Mouse (Mus musculus) spleen, adult 2 months (tissue): ENCODE results near the gene Cep70. TPM values are rescaled to one million over a fixed set of nuclear protein-coding genes. Genes with fewer than 3 reads are reported as not detected.

ENCODE experiments used
- DNase-seq, 2 experiments: peaks; one replicate each; pipeline versions ENCODE4 v3.0.0 to v3.0.0-alpha.2; 2012 to 2021; ENCODE audit warnings: low spot score in 2 of 2, low read depth in 1 of 2
- H3K27ac ChIP-seq: fragments of 200-500 bp; 2 replicates; pipeline ENCODE4 v1.5.1; 2012; ENCODE audit warnings: low read length, inconsistent platforms; ENCODE audit not compliant: insufficient read depth
- H3K27me3 ChIP-seq: fragments of 200-500 bp; 2 replicates; pipeline ENCODE4 v1.6.1; 2012; ENCODE audit warnings: mild to moderate bottlenecking, moderate library complexity, low read length, inconsistent platforms; ENCODE audit not compliant: control insufficient read depth, insufficient read depth
- H3K36me3 ChIP-seq: fragments of 200-500 bp; 2 replicates; pipeline ENCODE4 v1.6.1; 2012; ENCODE audit warnings: mild to moderate bottlenecking, low read length, inconsistent platforms; ENCODE audit not compliant: control insufficient read depth, insufficient read depth
- H3K4me1 ChIP-seq: fragments of 200-500 bp; 2 replicates; pipeline ENCODE4 v1.6.1; 2011; ENCODE audit warnings: inconsistent platforms; ENCODE audit not compliant: control insufficient read depth, insufficient read depth, insufficient read length
- H3K4me3 ChIP-seq: fragments of 200-500 bp; 2 replicates; pipeline ENCODE4 v1.5.1; 2011; ENCODE audit warnings: mild to moderate bottlenecking, inconsistent platforms; ENCODE audit not compliant: insufficient read depth, insufficient read length; ENCODE audit errors: extremely low read depth
- CTCF ChIP-seq: fragments of 200-500 bp; IDR thresholded peaks from 2 replicates; pipeline ENCODE4 v1.5.1; 2011; ENCODE audit warnings: mild to moderate bottlenecking, inconsistent platforms; ENCODE audit not compliant: insufficient read depth, insufficient read length, insufficient replicate concordance; ENCODE audit errors: extremely low read depth
- POLR2A ChIP-seq: fragments of 200-500 bp; IDR thresholded peaks from 2 replicates; pipeline ENCODE4 v1.6.1; 2011; ENCODE audit warnings: low read depth, low read length, inconsistent platforms
- WGBS: fragments of 180-500 bp; shearing (Covaris S2); methylation state at CpG from one replicate; pipeline ENCODE4 v1.1.7; 2018; 5-methylcytosine and 5-hydroxymethylcytosine counted together
- polyA plus RNA-seq: library from polyadenylated mRNA; depleted of rRNA; stranded (reverse); fragments of >200 nt; gene quantifications from 2 replicates; pipeline ENCODE4 v1.2.3, GENCODE M21; 2012

Cep70 gene
- polyA plus RNA-seq, 1 experiment = 1.0 TPM

DNA sequence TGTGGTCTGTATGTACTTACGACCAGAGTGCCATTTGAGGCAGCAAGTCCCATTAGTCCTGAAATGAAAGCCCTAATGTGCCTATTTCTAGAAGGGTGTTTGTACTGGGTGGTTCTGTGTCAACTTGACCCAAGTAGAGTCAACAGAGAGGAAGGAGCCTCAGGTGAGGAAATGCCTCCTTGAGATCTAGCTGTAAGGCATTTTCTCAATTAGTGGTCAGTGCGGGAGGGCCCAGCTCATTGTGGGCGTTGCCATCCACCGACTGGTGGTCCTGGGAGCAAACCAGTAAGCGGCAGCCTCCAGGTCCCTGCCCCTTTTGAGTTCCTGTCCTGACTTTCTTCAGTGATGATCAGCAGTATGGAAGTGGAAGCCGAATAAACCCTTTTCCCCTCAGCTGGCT lies 63.1 kb downstream of the Cep70 start:
- DNase-seq = no peak
- 94% methylated on average over 6 of the region's 6 CpGs for WGBS
- H3K27ac ChIP-seq = no peak overlapping the region
- peaks cover 3% of the 10 kb centered on the region; the same call in 1 of the 2 replicates for H3K4me1 ChIP-seq
- no peak overlapping the region for H3K4me3 ChIP-seq
- H3K27me3 ChIP-seq = no peaks in the 10 kb centered on the region
- peaks cover 3% of the 10 kb centered on the region; the same call in 1 of the 2 replicates for H3K36me3 ChIP-seq
- TF ChIP-seq POLR2A (no peak), CTCF (no peak)

DNA sequence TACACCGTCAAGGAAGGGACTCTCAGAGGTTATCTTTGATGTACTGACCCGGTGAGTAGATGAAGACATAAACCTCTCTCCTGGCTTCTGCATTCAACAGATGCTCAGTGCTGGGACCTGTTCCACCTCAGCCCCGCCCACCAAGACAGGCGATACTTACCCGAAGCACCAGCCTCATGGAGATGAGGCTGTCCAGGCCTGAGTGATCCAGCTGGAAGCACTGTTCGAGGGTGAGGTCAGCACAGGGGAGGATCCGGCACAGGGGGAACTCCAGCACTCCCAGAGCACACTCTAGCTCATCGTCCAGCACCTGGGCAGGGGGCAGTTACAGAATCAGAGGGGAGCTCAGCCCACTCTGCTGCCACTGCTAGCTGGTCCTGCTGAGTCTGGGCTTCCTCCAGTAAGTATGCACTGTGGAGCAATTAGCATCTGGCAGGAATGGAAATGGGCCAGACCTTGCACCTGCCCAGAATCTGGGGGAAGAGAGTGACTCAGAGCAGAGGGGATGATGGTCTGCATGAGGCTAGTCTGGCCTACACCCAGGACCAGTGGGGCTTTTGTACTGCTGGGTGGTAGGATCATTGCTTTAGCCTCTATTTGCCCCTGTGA lies 76.3 kb downstream of the Cep70 start:
- Histone ChIP-seq H3K4me3 (no peak overlapping the region), H3K27me3 (no peaks in the 10 kb centered on the region), H3K4me1 (no peaks in the 10 kb centered on the region), H3K27ac (no peak overlapping the region), H3K36me3 (no peaks in the 10 kb centered on the region)
- no peak for DNase-seq
- 78% methylated on average over 8 of the region's 8 CpGs for WGBS
- no peak for TF ChIP-seq POLR2A
- TF ChIP-seq CTCF = no peak

DNA sequence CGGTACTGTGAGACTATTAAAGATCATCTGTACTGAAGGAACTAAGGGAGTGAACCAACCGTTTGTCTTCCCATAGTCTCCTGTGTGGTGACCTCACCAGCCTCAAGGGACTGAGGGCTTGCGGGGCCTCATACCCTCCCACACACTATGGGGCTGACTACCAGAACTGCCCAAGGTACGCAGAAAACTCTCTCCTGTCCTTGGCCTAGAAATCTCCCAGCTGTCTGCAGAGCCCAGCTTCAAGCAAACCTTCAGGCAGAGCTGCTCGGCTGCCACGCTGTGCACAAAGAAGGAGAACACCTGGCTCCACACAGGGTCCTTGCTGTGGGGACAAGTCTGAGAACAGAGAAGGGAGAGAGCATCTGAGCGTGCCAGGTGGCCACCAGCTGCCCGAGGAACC lies 76.8 kb downstream of the Cep70 start:
- no peaks in the 10 kb centered on the region for H3K27me3 ChIP-seq
- no peaks in the 10 kb centered on the region for H3K36me3 ChIP-seq
- H3K4me3 ChIP-seq = no peak overlapping the region
- no peak for DNase-seq
- no peak overlapping the region for H3K27ac ChIP-seq
- 82% methylated on average over 8 of the region's 8 CpGs for WGBS
- no peaks in the 10 kb centered on the region for H3K4me1 ChIP-seq
- TF ChIP-seq CTCF (no peak), POLR2A (no peak)

DNA sequence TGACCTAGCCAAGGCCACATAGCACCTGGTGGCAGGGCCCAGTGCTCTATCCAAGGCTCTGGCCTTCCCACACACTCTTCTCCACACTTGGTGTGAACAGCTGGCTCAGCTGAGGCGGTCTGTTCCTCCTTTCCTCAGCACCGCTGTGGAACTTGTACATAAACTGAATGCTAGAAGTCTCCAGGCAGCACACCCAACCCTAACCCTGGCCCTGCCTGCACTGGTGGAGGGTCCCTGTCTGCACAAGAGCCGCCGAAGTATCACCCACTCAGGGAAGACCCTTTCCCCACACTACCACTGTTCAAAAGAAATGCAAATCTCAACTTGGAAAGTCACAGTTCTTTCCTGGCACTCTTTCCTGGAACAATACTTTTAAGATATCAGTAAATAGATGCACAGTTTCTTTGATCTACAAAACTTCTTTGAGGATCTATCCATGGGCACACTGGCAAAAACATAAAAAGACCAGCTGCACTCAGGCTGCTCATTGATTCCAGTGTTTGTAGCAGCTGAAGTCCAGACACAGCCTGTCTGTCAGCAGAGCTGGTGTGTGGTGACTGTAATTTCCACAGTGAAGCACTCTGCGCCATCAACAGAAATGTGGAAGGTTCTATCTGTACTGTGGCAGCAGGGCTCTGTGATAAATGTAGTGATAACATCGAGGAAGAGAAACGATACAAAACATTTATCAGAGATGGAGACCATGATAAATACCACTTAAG lies 82.2 kb downstream of the Cep70 start:
- Histone ChIP-seq H3K36me3 (no peaks in the 10 kb centered on the region), H3K4me1 (no peaks in the 10 kb centered on the region), H3K27me3 (no peaks in the 10 kb centered on the region), H3K27ac (no peak overlapping the region), H3K4me3 (no peak overlapping the region)
- WGBS = 85% methylated on average over 7 of the region's 7 CpGs
- TF ChIP-seq POLR2A (no peak), CTCF (no peak)
- DNase-seq = no peak

DNA sequence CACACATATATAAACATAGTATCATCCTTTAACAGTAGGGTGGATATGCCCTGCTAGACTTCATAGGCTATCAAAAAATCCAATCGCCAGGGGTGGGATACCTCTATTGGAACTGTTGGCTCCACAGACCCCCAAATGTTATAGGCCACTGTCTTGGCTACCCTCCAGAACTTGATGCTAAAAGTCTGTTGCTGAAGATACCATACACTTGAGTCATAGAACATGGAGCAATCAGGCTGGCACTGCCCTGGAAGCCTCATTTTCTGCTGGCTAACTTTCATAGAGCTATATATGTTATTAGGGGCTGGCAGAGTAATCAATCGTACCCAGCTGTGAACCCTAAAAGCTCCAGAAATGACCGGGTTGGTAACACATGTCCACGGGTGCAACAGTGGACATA lies 82.8 kb downstream of the Cep70 start:
- Histone ChIP-seq H3K4me1 (no peaks in the 10 kb centered on the region), H3K4me3 (no peak overlapping the region), H3K27ac (no peak overlapping the region), H3K27me3 (no peaks in the 10 kb centered on the region), H3K36me3 (no peaks in the 10 kb centered on the region)
- TF ChIP-seq CTCF (no peak), POLR2A (no peak)
- 83% methylated on average over 4 of the region's 4 CpGs for WGBS
- DNase-seq = no peak

DNA sequence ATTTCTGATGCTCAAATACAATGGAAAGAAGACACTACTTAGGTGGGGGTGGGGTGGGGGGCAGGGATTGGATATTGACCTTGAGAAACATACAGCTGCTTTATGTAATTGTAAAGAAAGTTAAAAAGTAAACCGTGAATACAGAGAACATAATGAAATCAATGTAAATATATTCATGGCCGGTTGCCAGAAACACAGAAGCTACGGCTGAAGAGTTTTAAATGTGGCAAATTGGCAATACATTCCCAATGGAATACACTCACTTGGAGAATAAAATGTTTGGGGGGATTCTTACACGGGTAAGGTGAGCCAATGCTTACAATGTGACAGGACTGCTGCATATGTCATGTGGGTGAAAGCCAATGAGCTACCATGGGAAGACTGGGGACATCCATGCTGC lies 83.7 kb downstream of the Cep70 start:
- no peaks in the 10 kb centered on the region for H3K27me3 ChIP-seq
- WGBS = 83% methylated on average over 4 of the region's 4 CpGs
- H3K4me1 ChIP-seq = no peaks in the 10 kb centered on the region
- no peaks in the 10 kb centered on the region for H3K36me3 ChIP-seq
- DNase-seq = no peak
- TF ChIP-seq CTCF = no peak
- TF ChIP-seq POLR2A = no peak
- no peak overlapping the region for H3K4me3 ChIP-seq
- H3K27ac ChIP-seq = no peak overlapping the region

DNA sequence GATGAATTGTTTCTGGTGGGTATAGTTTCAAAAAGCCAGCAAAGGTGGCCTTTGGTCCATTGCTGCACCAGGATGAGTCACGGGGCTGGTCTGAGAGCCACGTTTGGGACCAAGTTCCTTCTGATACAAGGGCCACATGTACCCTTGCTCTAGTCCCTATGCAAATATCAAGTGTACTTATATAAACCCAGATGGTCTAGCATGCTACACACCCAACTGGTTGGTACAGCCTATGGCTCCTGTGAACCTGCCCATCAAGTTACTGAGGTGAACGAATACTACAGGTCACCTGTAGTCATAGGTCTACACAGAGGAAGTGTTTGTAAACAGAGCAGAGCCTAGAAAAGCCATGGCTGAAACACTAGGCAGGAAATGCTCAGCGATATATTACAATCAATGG lies 93.4 kb downstream of the Cep70 start:
- Histone ChIP-seq H3K4me1 (no peaks in the 10 kb centered on the region), H3K27ac (no peak overlapping the region), H3K36me3 (no peaks in the 10 kb centered on the region), H3K4me3 (no peak overlapping the region), H3K27me3 (no peaks in the 10 kb centered on the region)
- no peak for DNase-seq
- WGBS = 66% methylated on average over 4 of the region's 4 CpGs
- TF ChIP-seq POLR2A (no peak), CTCF (no peak)
